ENCODE assay signal across 9 mouse cellular contexts in genomic region chr9:123238256-123239045, GRCm38 (mm10). TPM values are rescaled to one million over a fixed set of nuclear protein-coding genes. Genes with fewer than 3 reads are reported as not detected.
A peak's percentile ranks its signal among the peaks of the same experiment; 100 is the strongest.
DNase-seq lines count a peak whose midpoint lies in the region; ATAC-seq and TF ChIP-seq lines count a peak whose summit lies in the region.
"Had no signal": no experiment of that assay in that cellular context is flagged by ENCODE, and none has a peak within 500 bp of the region (broad histone marks: within the 10 kb centered on the region; RNA-seq: fewer than 3 reads in every experiment).

No protein-coding gene starts in this region.

- H3K27ac ChIP-seq in lung, embryonic 16.5 days (ENCODE audit: low read length), result peak overlapping the region; percentile 88
- peak overlapping the region; percentile 83 for H3K27ac ChIP-seq in embryonic facial prominence, embryonic 13.5 days
- peak overlapping the region; percentile 85 for H3K27ac ChIP-seq in heart, postnatal 0 days (ENCODE audit: low read depth)
- H3K27ac ChIP-seq in neural tube, embryonic 15.5 days (replicated peaks), result peak overlapping the region; percentile 30; the same call in 1 of the 2 replicates

- DNase-seq in lung, postnatal 25 days (ENCODE audit: low spot score), result no peak
- DNase-seq in heart, postnatal 0 days (ENCODE audit: low spot score), result peak; percentile 28
- no peak for DNase-seq in layer of hippocampus, postnatal 25 days (ENCODE audit: extremely low spot score in 1 of 2, low spot score in 1 of 2)
- DNase-seq: layer of hippocampus, postnatal 36 days had no signal

- no peaks in the 10 kb centered on the region for H3K27me3 ChIP-seq in lung, embryonic 16.5 days (ENCODE audit: control insufficient read depth, insufficient read depth, low read depth, low read length)
- no peaks in the 10 kb centered on the region for H3K27me3 ChIP-seq in embryonic facial prominence, embryonic 13.5 days
- H3K27me3 ChIP-seq in heart, postnatal 0 days (ENCODE audit: control insufficient read depth, insufficient read depth, low read length), result no peaks in the 10 kb centered on the region
- H3K27me3 ChIP-seq in neural tube, embryonic 15.5 days (replicated peaks), result no peaks in the 10 kb centered on the region

- peak; percentile 79 for ATAC-seq in lung, embryonic 16.5 days (ENCODE audit: low read depth)
- ATAC-seq in embryonic facial prominence, embryonic 13.5 days (ENCODE audit: insufficient number of reproducible peaks, insufficient read depth, low FRiP score, low TSS enrichment, low read depth), result peak; percentile 44; the same call in 1 of the 2 replicates
- ATAC-seq in heart, postnatal 0 days (ENCODE audit: insufficient read depth, low read depth), result peak; percentile 33
- no peak for ATAC-seq in neural tube, embryonic 15.5 days (ENCODE audit: low FRiP score)
- no peak for ATAC-seq in erythroblast, adult 5-6 weeks (replicated peaks; ENCODE audit: low FRiP score, poor library complexity, severe bottlenecking)

- WGBS in lung, embryonic 16.5 days, result 28% methylated on average over 4 of the region's 4 CpGs
- 18% methylated on average over 4 of the region's 4 CpGs for WGBS in embryonic facial prominence, embryonic 13.5 days
- 41% methylated on average over 4 of the region's 4 CpGs for WGBS in heart, postnatal 0 days
- WGBS in neural tube, embryonic 15.5 days, result 42% methylated on average over 4 of the region's 4 CpGs

- no peak for TF ChIP-seq CTCF in heart, postnatal 0 days (IDR thresholded peaks at IDR 0.05; ENCODE audit: low read depth)

- H3K9ac ChIP-seq in lung, embryonic 16.5 days (ENCODE audit: low read length), result peak overlapping the region; percentile 8; the same call in 1 of the 2 replicates
- H3K9ac ChIP-seq in embryonic facial prominence, embryonic 13.5 days, result no peak overlapping the region
- no peak overlapping the region for H3K9ac ChIP-seq in heart, postnatal 0 days (replicated peaks; ENCODE audit: low read depth, low read length)
- no peak overlapping the region for H3K9ac ChIP-seq in neural tube, embryonic 15.5 days (replicated peaks)

- peak overlapping the region; percentile 11; the same call in 1 of the 2 replicates for H3K4me2 ChIP-seq in lung, embryonic 16.5 days (ENCODE audit: low read depth, low read length)
- H3K4me2 ChIP-seq in embryonic facial prominence, embryonic 13.5 days, result no peak overlapping the region
- H3K4me2 ChIP-seq in heart, postnatal 0 days (ENCODE audit: low read depth, low read length), result no peak overlapping the region
- no peak overlapping the region for H3K4me2 ChIP-seq in neural tube, embryonic 15.5 days

- no peak for TF ChIP-seq EP300 in heart, postnatal 0 days (IDR thresholded peaks at IDR 0.05; ENCODE audit: low read depth)

- no peak overlapping the region for H3K4me3 ChIP-seq in lung, embryonic 16.5 days (ENCODE audit: low read length)
- no peak overlapping the region for H3K4me3 ChIP-seq in embryonic facial prominence, embryonic 13.5 days
- no peak overlapping the region for H3K4me3 ChIP-seq in heart, postnatal 0 days (ENCODE audit: low read depth, low read length)
- no peak overlapping the region for H3K4me3 ChIP-seq in neural tube, embryonic 15.5 days (replicated peaks)
- H3K4me3 ChIP-seq: erythroblast, embryonic 14.5 days had no signal

- no peaks in the 10 kb centered on the region for H3K36me3 ChIP-seq in lung, embryonic 16.5 days (ENCODE audit: control insufficient read depth, insufficient read depth, low read length)
- H3K36me3 ChIP-seq in embryonic facial prominence, embryonic 13.5 days, result no peaks in the 10 kb centered on the region
- H3K36me3 ChIP-seq in heart, postnatal 0 days (replicated peaks; ENCODE audit: control insufficient read depth, insufficient read depth, low read length), result no peaks in the 10 kb centered on the region
- H3K36me3 ChIP-seq in neural tube, embryonic 15.5 days, result no peaks in the 10 kb centered on the region

- no peaks in the 10 kb centered on the region for H3K9me3 ChIP-seq in lung, embryonic 16.5 days (ENCODE audit: control insufficient read depth, low read length)
- H3K9me3 ChIP-seq in embryonic facial prominence, embryonic 13.5 days, result no peaks in the 10 kb centered on the region
- no peaks in the 10 kb centered on the region for H3K9me3 ChIP-seq in heart, postnatal 0 days (replicated peaks; ENCODE audit: control insufficient read depth, low read length)
- H3K9me3 ChIP-seq in neural tube, embryonic 15.5 days (replicated peaks), result no peaks in the 10 kb centered on the region

- H3K4me1 ChIP-seq in lung, embryonic 16.5 days (replicated peaks; ENCODE audit: control insufficient read depth, insufficient read depth, low read length), result peaks cover 14% of the 10 kb centered on the region
- H3K4me1 ChIP-seq in embryonic facial prominence, embryonic 13.5 days, result peaks cover 26% of the 10 kb centered on the region
- H3K4me1 ChIP-seq in heart, postnatal 0 days (ENCODE audit: control insufficient read depth, insufficient read depth), result no peaks in the 10 kb centered on the region
- peaks cover 5% of the 10 kb centered on the region; the same call in 1 of the 2 replicates for H3K4me1 ChIP-seq in neural tube, embryonic 15.5 days

RNA-seq across cellular contexts. Expression of gene Tmem158, which starts 22.1 kb away (rescaled TPM):
- polyA plus RNA-seq in lung, embryonic 16.5 days (2015; fragmentation: Nextera tagmentation; extraction: Ambion mirVana), result 7.4 and 8.0 TPM in 2 replicates
- polyA plus RNA-seq in embryonic facial prominence, embryonic 13.5 days (2015; fragmentation: Nextera tagmentation; extraction: Ambion mirVana), result 7.2 and 7.8 TPM in 2 replicates
- total RNA-seq in heart, postnatal 0 days (2014; rRNA removed; ENCODE audit: low replicate concordance), result 34.3 and 34.7 TPM in 2 replicates
- polyA plus RNA-seq in heart, postnatal 0 days (2015; fragmentation: Nextera tagmentation; extraction: Ambion mirVana), result 8.6 and 8.9 TPM in 2 replicates
- 39.1 and 49.7 TPM in 2 replicates for polyA plus RNA-seq in neural tube, embryonic 15.5 days (2015; fragmentation: Nextera tagmentation; extraction: Ambion mirVana)
- 1.3 TPM in 1 of 2 replicates, not detected in the other for total RNA-seq in erythroblast, adult 5-6 weeks (2015; ENCODE audit: low replicate concordance)
- total RNA-seq in erythroblast, adult 5-6 weeks (2017; ENCODE audit: low replicate concordance), result not detected in 2 replicates
- 10 to 100 TPM; 42.0 to 45.1 TPM for total RNA-seq in layer of hippocampus, postnatal 25 days (2021)

RNA-seq across cellular contexts. Expression of gene Cdcp1, which starts 22.6 kb away (rescaled TPM):
- 12.4 and 14.6 TPM in 2 replicates for polyA plus RNA-seq in lung, embryonic 16.5 days (2015; fragmentation: Nextera tagmentation; extraction: Ambion mirVana)
- polyA plus RNA-seq in embryonic facial prominence, embryonic 13.5 days (2015; fragmentation: Nextera tagmentation; extraction: Ambion mirVana), result 8.3 and 9.2 TPM in 2 replicates
- 0.35 and 2.7 TPM in 2 replicates for total RNA-seq in heart, postnatal 0 days (2014; rRNA removed; ENCODE audit: low replicate concordance)
- polyA plus RNA-seq in heart, postnatal 0 days (2015; fragmentation: Nextera tagmentation; extraction: Ambion mirVana), result 0.04 and 0.15 TPM in 2 replicates
- polyA plus RNA-seq in neural tube, embryonic 15.5 days (2015; fragmentation: Nextera tagmentation; extraction: Ambion mirVana), result 0.19 and 2.5 TPM in 2 replicates
- not detected in 2 replicates for total RNA-seq in erythroblast, adult 5-6 weeks (2015; ENCODE audit: low replicate concordance)
- not detected in 2 replicates for total RNA-seq in erythroblast, adult 5-6 weeks (2017; ENCODE audit: low replicate concordance)
- total RNA-seq in layer of hippocampus, postnatal 25 days (2021), result not detected
- total RNA-seq: layer of hippocampus, postnatal 36 days had no signal
- polyA plus RNA-seq: erythroblast, embryonic 14.5 days had no signal

Comparison
In these comparisons a context has a peak if more than half of its experiments do, and no peak if none do; other contexts are left out.
1. ATAC-seq: peak in lung, embryonic 16.5 days (single experiment), embryonic facial prominence, embryonic 13.5 days (single experiment) and heart, postnatal 0 days (single experiment); none in neural tube, embryonic 15.5 days (single experiment) and erythroblast, adult 5-6 weeks (single experiment).
2. H3K27ac ChIP-seq: peak in every context shown above with its lines; median percentile 88 in lung, embryonic 16.5 days; 85 in heart, postnatal 0 days; 83 in embryonic facial prominence, embryonic 13.5 days; 30 in neural tube, embryonic 15.5 days.